Mouse (Mus musculus): ENCODE data around the gene Cnot11. TPM values are rescaled to one million over a fixed set of nuclear protein-coding genes. Genes with fewer than 3 reads are reported as not detected.

Gene Cnot11
- polyA plus RNA-seq, 1 experiment from 2014 or later: 29.0 TPM

GRCm38 (mm10) chr1:39533917-39534316, 875 bp upstream of the Cnot11 start:
- 36% methylated on average over 3 of the region's 3 CpGs for WGBS
- Histone ChIP-seq H3K36me3 (ENCODE audit: insufficient read depth) (peaks cover 13% of the 10 kb centered on the region), H3K27ac (ENCODE audit: low read depth) (no peak overlapping the region), H3K4me3 (ENCODE audit: low read depth, low read length) (no peak overlapping the region), H3K9me3 (ENCODE audit: low read depth, low read length) (no peaks in the 10 kb centered on the region), H3K4me1 (ENCODE audit: insufficient read depth) (0 out of 2 replicates have a peak, but pooled peaks cover 7% of the 10 kb centered on the region), H3K27me3 (ENCODE audit: insufficient read depth, low read length) (no peaks in the 10 kb centered on the region), H3K9ac (no peak overlapping the region), H3K4me2 (no peak overlapping the region)
- no peak for TF ChIP-seq CTCF (IDR thresholded peaks at IDR 0.05; ENCODE audit: low read depth)
- ATAC-seq (ENCODE audit: insufficient read depth) (no peak), DNase-seq (no peak)

- H3K4me3 ChIP-seq (ENCODE audit: low read depth, low read length): peak overlapping the region; percentile 95
- peak overlapping the region; percentile 88 for H3K27ac ChIP-seq (ENCODE audit: low read depth)
- H3K9ac ChIP-seq: peak overlapping the region; percentile 91
- H3K27me3 ChIP-seq (ENCODE audit: insufficient read depth, low read length): no peaks in the 10 kb centered on the region
- under 1% methylated on average over 94 of the region's 100 CpGs for whole genome bisulfite sequencing
- ATAC-seq (ENCODE audit: insufficient read depth): peak; percentile 93
- peak; percentile 99 for DNase-seq
- H3K9me3 ChIP-seq (ENCODE audit: low read depth, low read length): no peaks in the 10 kb centered on the region
- H3K36me3 ChIP-seq (ENCODE audit: insufficient read depth): peaks cover 30% of the 10 kb centered on the region
- 0 out of 2 replicates have a peak, but pooled peaks cover 7% of the 10 kb centered on the region for H3K4me1 ChIP-seq (ENCODE audit: insufficient read depth)
- no peak for TF ChIP-seq CTCF (IDR thresholded peaks at IDR 0.05; ENCODE audit: low read depth)
- H3K4me2 ChIP-seq: peak overlapping the region; percentile 85
Observed at GRCm38 (mm10) chr1:39535515-39536311, 921 bp downstream of the Cnot11 start.

GRCm38 (mm10) chr1:39536701-39537100, 1.9 kb downstream of the Cnot11 start:
- Histone ChIP-seq H3K9ac (peak overlapping the region; percentile 91), H3K4me1 (ENCODE audit: insufficient read depth) (0 out of 2 replicates have a peak, but pooled peaks cover 7% of the 10 kb centered on the region), H3K27me3 (ENCODE audit: insufficient read depth, low read length) (no peaks in the 10 kb centered on the region), H3K27ac (ENCODE audit: low read depth) (no peak overlapping the region), H3K4me2 (peak overlapping the region; percentile 85), H3K4me3 (ENCODE audit: low read depth, low read length) (peak overlapping the region; percentile 95), H3K36me3 (ENCODE audit: insufficient read depth) (peaks cover 36% of the 10 kb centered on the region), H3K9me3 (ENCODE audit: low read depth, low read length) (no peaks in the 10 kb centered on the region)
- 31% methylated on average over 7 of the region's 7 CpGs for WGBS
- TF ChIP-seq CTCF (IDR thresholded peaks at IDR 0.05; ENCODE audit: low read depth): no peak
- ATAC-seq (ENCODE audit: insufficient read depth) (no peak), DNase-seq (no peak)

- no peak overlapping the region for H3K4me3 ChIP-seq (ENCODE audit: low read depth, low read length)
- 77% methylated on average over 10 of the region's 10 CpGs for WGBS
- no peaks in the 10 kb centered on the region for H3K9me3 ChIP-seq (ENCODE audit: low read depth, low read length)
- no peak overlapping the region; the same call in 1 of the 2 replicates for H3K4me2 ChIP-seq
- no peak overlapping the region for H3K27ac ChIP-seq (ENCODE audit: low read depth)
- peak overlapping the region; percentile 10; the same call in 1 of the 2 replicates for H3K9ac ChIP-seq
- TF ChIP-seq CTCF (IDR thresholded peaks at IDR 0.05; ENCODE audit: low read depth): no peak
- no peaks in the 10 kb centered on the region for H3K27me3 ChIP-seq (ENCODE audit: insufficient read depth, low read length)
- DNase-seq (no peak), ATAC-seq (ENCODE audit: insufficient read depth) (no peak)
- H3K4me1 ChIP-seq (ENCODE audit: insufficient read depth): 0 out of 2 replicates have a peak, but pooled peaks cover 7% of the 10 kb centered on the region
- peaks cover 45% of the 10 kb centered on the region for H3K36me3 ChIP-seq (ENCODE audit: insufficient read depth)
Observed at GRCm38 (mm10) chr1:39537631-39538380, 3.0 kb downstream of the Cnot11 start.

GRCm38 (mm10) chr1:39540592-39540991, 5.8 kb downstream of the Cnot11 start:
- peaks cover 69% of the 10 kb centered on the region for H3K36me3 ChIP-seq (ENCODE audit: insufficient read depth)
- DNase-seq (no peak), ATAC-seq (ENCODE audit: insufficient read depth) (no peak)
- no peak overlapping the region for H3K27ac ChIP-seq (ENCODE audit: low read depth)
- H3K27me3 ChIP-seq (ENCODE audit: insufficient read depth, low read length): no peaks in the 10 kb centered on the region
- H3K4me3 ChIP-seq (ENCODE audit: low read depth, low read length): no peak overlapping the region
- TF ChIP-seq CTCF (IDR thresholded peaks at IDR 0.05; ENCODE audit: low read depth): peak; percentile 28; the same call in 1 of the 2 replicates
- H3K9ac ChIP-seq: no peak overlapping the region
- no peaks in the 10 kb centered on the region for H3K9me3 ChIP-seq (ENCODE audit: low read depth, low read length)
- H3K4me1 ChIP-seq (ENCODE audit: insufficient read depth): 0 out of 2 replicates have a peak, but pooled peaks cover 4% of the 10 kb centered on the region
- H3K4me2 ChIP-seq: no peak overlapping the region

GRCm38 (mm10) chr1:39545589-39545988, 10.8 kb downstream of the Cnot11 start:
- 81% methylated on average over 7 of the region's 7 CpGs for WGBS
- TF ChIP-seq CTCF (IDR thresholded peaks at IDR 0.05; ENCODE audit: low read depth): no peak
- no peak overlapping the region for H3K9ac ChIP-seq
- H3K27me3 ChIP-seq (ENCODE audit: insufficient read depth, low read length): no peaks in the 10 kb centered on the region
- H3K4me2 ChIP-seq: no peak overlapping the region
- H3K4me3 ChIP-seq (ENCODE audit: low read depth, low read length): no peak overlapping the region
- no peaks in the 10 kb centered on the region; the same call in 1 of the 2 replicates for H3K4me1 ChIP-seq (ENCODE audit: insufficient read depth)
- peak; percentile 9 for DNase-seq
- ATAC-seq (ENCODE audit: insufficient read depth): no peak
- no peaks in the 10 kb centered on the region for H3K9me3 ChIP-seq (ENCODE audit: low read depth, low read length)
- H3K36me3 ChIP-seq (ENCODE audit: insufficient read depth): peaks cover 81% of the 10 kb centered on the region
- no peak overlapping the region for H3K27ac ChIP-seq (ENCODE audit: low read depth)

Measured in lung, embryonic 14.5 days (tissue).